Mouse (Mus musculus) intestine, postnatal 0 days (tissue): ENCODE measurements at regions not wholly inside any gene's neighbourhood (a gene's known extent, or its start where the extent isn't known, plus 50 kb on each side); places are given as distances from the start of the nearest gene placed in this dataset.
"Not testable (repeated sequence)": the region's sequence is repeated elsewhere in the genome, so short reads cannot be mapped to it uniquely, and the experiment has no call there.

ENCODE experiments used
- ATAC-seq: fragments of 200-750 bp; cut with Nextera tagmentation; 2 replicates; pipeline ENCODE4 v1.8.0; 2017; ENCODE audit warnings: mild to moderate bottlenecking, moderate TSS enrichment, moderate library complexity
- H3K27ac ChIP-seq: fragments of 300-500 bp; sonication (generic); 2 replicates; pipeline ENCODE4 v1.5.1; 2014; ENCODE audit warnings: mild to moderate bottlenecking, low read depth, low read length, moderate library complexity
- H3K27me3 ChIP-seq: fragments of 300-500 bp; sonication (generic); replicated peaks from 2 replicates; pipeline ENCODE4 v1.6.1; 2014; ENCODE audit warnings: low read length, mixed read lengths; ENCODE audit not compliant: control insufficient read depth, insufficient read depth
- H3K36me3 ChIP-seq: fragments of 300-500 bp; sonication (generic); 2 replicates; pipeline ENCODE4 v1.6.1; 2014; ENCODE audit warnings: mild to moderate bottlenecking, moderate library complexity; ENCODE audit not compliant: control insufficient read depth, insufficient read depth
- H3K4me1 ChIP-seq: fragments of 300-500 bp; sonication (generic); replicated peaks from 2 replicates; pipeline ENCODE4 v1.6.1; 2014; ENCODE audit warnings: antibody characterized with exemption, low read length, mixed read lengths; ENCODE audit not compliant: control insufficient read depth, insufficient read depth
- H3K4me2 ChIP-seq: fragments of 300-500 bp; sonication (generic); replicated peaks from 2 replicates; pipeline ENCODE4 v1.6.1; 2014; ENCODE audit warnings: low read depth, mild to moderate bottlenecking, moderate library complexity
- H3K4me3 ChIP-seq: fragments of 300-500 bp; sonication (generic); 2 replicates; pipeline ENCODE4 v1.5.1; 2014; ENCODE audit warnings: low read depth, low read length
- H3K9ac ChIP-seq: fragments of 300-500 bp; sonication (generic); 2 replicates; pipeline ENCODE4 v1.6.1; 2014; ENCODE audit warnings: mild to moderate bottlenecking, low read depth, low read length
- H3K9me3 ChIP-seq: fragments of 300-500 bp; sonication (generic); 2 replicates; pipeline ENCODE4 v1.6.1; 2016; ENCODE audit warnings: mixed run types; ENCODE audit not compliant: control insufficient read depth
- CTCF ChIP-seq: sonication (generic); IDR thresholded peaks from 2 replicates; pipeline ENCODE4 v1.5.1; 2016; ENCODE audit warnings: low read depth, mild to moderate bottlenecking, control low read depth, antibody characterized with exemption, moderate library complexity
- WGBS: fragments of 180-500 bp; shearing (Covaris S2); extraction: QIAGEN DNeasy Blood & Tissue Kit; methylation state at CpG from one replicate; pipeline ENCODE4 v1.1.7; 2014; 5-methylcytosine and 5-hydroxymethylcytosine counted together

GRCm38 (mm10) chr6:24298562-24299212 lies 130.8 kb upstream of the Slc13a1 start:
- no peaks in the 10 kb centered on the region for H3K27me3 ChIP-seq
- no peak overlapping the region for H3K4me3 ChIP-seq
- no peaks in the 10 kb centered on the region for H3K4me1 ChIP-seq
- ATAC-seq: no peak
- TF ChIP-seq CTCF: no peak
- no peak overlapping the region for H3K4me2 ChIP-seq
- no peak overlapping the region for H3K27ac ChIP-seq
- WGBS: 87% methylated on average over 5 of the region's 5 CpGs
- no peaks in the 10 kb centered on the region for H3K9me3 ChIP-seq
- H3K36me3 ChIP-seq: no peaks in the 10 kb centered on the region
- no peak overlapping the region for H3K9ac ChIP-seq

DNA sequence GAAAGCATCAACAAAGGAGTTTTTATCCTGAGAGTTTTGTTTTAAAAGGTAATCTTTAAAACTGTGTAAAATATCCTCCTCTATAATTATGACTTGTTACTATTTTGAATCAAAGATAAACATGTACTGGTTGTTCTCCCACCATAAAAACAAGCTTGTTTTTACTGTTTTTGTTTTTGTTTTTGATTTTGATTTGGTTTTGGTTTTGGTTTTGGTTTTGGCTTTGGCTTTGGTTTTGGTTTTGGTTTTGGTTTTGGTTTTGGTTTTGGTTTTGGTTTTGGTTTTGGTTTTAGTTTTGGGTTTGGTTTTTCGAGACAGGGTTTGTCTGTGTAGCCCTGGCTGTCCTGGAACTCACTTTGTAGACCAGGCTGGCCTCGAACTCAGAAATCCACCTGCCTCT lies 120.9 kb upstream of the Slc13a1 start:
- not testable (repeated sequence) for ATAC-seq, H3K36me3 ChIP-seq, H3K27me3 ChIP-seq, H3K4me1 ChIP-seq, H3K27ac ChIP-seq, H3K4me2 ChIP-seq, H3K9ac ChIP-seq, H3K9me3 ChIP-seq, H3K4me3 ChIP-seq
- WGBS: 88% methylated on average over 2 of the region's 2 CpGs

- no peaks in the 10 kb centered on the region for H3K36me3 ChIP-seq
- no peak overlapping the region for H3K4me2 ChIP-seq
- H3K4me3 ChIP-seq: no peak overlapping the region
- H3K27ac ChIP-seq: no peak overlapping the region
- H3K9ac ChIP-seq: no peak overlapping the region
- H3K27me3 ChIP-seq: no peaks in the 10 kb centered on the region
- WGBS: 72% methylated on average over 5 of the region's 5 CpGs
- H3K4me1 ChIP-seq: no peaks in the 10 kb centered on the region
- no peak for ATAC-seq
- no peak for TF ChIP-seq CTCF
- no peaks in the 10 kb centered on the region for H3K9me3 ChIP-seq
Measured at GRCm38 (mm10) chr6:24272821-24273220, 104.9 kb upstream of the Slc13a1 start.

DNA sequence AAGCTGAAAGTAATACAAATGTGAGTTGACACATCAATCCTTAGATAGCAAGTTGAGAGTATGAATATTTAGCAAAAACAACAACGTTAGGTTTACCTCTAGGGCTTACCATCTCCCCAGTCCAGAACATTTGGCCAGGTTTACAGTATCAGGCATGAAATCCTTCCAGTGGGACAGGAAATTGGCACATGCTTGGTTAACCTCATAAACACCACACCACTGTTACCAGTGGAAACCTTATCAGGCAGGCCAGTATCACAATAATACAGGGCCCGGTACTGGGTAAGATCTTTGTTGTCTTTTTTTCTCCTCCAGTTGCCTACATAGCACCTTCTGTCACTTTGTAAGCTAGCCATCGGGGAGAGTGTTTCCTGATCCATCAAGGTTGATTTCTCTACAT lies 101.7 kb upstream of the Slc13a1 start:
- Histone ChIP-seq H3K9me3 (no peaks in the 10 kb centered on the region), H3K36me3 (no peaks in the 10 kb centered on the region), H3K27ac (no peak overlapping the region), H3K4me1 (no peaks in the 10 kb centered on the region), H3K9ac (no peak overlapping the region), H3K4me2 (no peak overlapping the region), H3K4me3 (no peak overlapping the region), H3K27me3 (no peaks in the 10 kb centered on the region)
- no peak for TF ChIP-seq CTCF
- WGBS: 76% methylated on average over 3 of the region's 3 CpGs
- ATAC-seq: no peak

DNA sequence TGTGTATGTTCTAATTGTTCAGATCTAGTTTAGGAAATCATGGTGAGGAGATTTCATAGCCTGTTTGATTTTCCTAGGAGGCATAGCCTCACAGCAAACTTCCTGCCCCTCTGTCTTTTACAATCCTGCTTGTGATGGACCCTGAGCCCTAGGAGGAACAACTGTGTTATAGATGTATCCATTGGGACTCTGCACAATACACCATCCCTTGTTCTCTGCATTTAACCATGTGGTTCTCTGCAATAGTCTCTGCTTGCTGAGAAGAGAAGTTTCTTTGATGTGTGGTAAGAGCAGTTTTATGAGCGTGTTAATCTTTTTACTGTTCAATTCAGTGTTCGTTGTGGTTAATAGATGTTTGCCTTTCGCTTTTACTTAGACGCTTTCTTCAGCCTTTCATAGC lies 95.9 kb upstream of the Slc13a1 start:
- Histone ChIP-seq H3K27ac (no peak overlapping the region), H3K4me1 (0 out of 2 replicates have a peak, but pooled peaks cover 3% of the 10 kb centered on the region), H3K9me3 (no peaks in the 10 kb centered on the region), H3K4me3 (no peak overlapping the region), H3K9ac (no peak overlapping the region), H3K4me2 (no peak overlapping the region), H3K27me3 (no peaks in the 10 kb centered on the region), H3K36me3 (no peaks in the 10 kb centered on the region)
- 40% methylated on average over 4 of the region's 4 CpGs for WGBS
- ATAC-seq: peak; percentile 85
- TF ChIP-seq CTCF: no peak

DNA sequence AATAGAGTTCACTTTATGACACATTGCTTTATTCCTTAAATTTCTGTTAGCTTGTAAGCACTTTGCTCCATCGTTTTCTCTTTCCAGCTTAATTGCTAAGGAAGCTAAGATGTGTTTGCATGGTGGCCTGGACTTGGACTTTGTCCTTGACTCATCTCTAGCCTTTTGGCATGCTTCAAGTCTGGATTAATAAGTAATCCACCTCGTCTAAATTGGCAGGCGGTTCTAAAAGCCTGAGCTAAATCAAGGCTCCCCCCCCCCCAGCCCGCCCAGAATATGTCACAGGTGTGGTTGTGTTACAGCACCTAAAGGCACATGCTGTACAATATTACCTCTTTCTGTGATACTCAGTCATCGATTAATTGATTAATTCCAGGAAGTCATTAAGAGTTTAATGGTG lies 94.7 kb upstream of the Slc13a1 start:
- no peaks in the 10 kb centered on the region for H3K36me3 ChIP-seq
- WGBS: 27% methylated on average over 5 of the region's 5 CpGs
- H3K4me2 ChIP-seq: no peak overlapping the region
- peak; percentile 84 for ATAC-seq
- H3K4me1 ChIP-seq: 0 out of 2 replicates have a peak, but pooled peaks cover 3% of the 10 kb centered on the region
- TF ChIP-seq CTCF: no peak
- H3K27ac ChIP-seq: no peak overlapping the region
- no peak overlapping the region for H3K4me3 ChIP-seq
- no peaks in the 10 kb centered on the region for H3K9me3 ChIP-seq
- no peak overlapping the region for H3K9ac ChIP-seq
- no peaks in the 10 kb centered on the region for H3K27me3 ChIP-seq

DNA sequence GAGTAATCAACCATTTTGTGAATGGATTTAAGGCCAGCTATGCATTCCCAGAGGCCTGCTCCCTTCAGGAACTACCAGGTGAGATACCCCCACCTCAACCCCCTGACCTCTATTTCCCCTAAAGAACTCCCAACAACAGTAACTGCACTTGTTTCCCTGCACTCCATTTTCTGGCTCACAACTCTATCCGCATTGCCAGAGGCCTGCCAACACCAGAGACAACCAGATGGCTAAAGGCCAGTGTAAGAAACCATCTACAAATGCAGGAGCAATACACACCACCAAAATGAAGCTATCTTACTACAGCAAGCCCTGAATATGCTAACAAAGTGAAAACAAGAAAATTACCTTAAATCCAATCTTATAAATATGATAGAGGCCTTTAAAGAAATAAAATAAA lies 77.7 kb upstream of the Slc13a1 start:
- Histone ChIP-seq H3K4me3 (no peak overlapping the region), H3K9ac (no peak overlapping the region), H3K4me2 (no peak overlapping the region), H3K4me1 (no peaks in the 10 kb centered on the region), H3K27me3 (no peaks in the 10 kb centered on the region), H3K27ac (no peak overlapping the region), H3K9me3 (no peaks in the 10 kb centered on the region), H3K36me3 (no peaks in the 10 kb centered on the region)
- no peak for TF ChIP-seq CTCF
- 90% methylated on average over 1 of the region's 1 CpGs for WGBS
- ATAC-seq: no peak
